Mouse (Mus musculus): ENCODE measurements around the gene Adamts17. TPM values are rescaled to one million over a fixed set of nuclear protein-coding genes. Genes with fewer than 3 reads are reported as not detected.

The Adamts17 gene
- total and polyA plus RNA-seq, 3 experiments = 0.33 to 0.42 TPM; not detected in 1

GRCm38 (mm10) chr7:66820034-66820433 is 19.5 kb upstream of the Adamts17 start:
- H3K4me1 ChIP-seq (ENCODE audit: control insufficient read depth in 1 of 2, insufficient read depth in 2 of 2, low read length in 2 of 2) = no peaks in the 10 kb centered on the region
- no peak for DNase-seq (ENCODE audit: low read depth, low spot score)

GRCm38 (mm10) chr7:66830803-66831202 is 8.7 kb upstream of the Adamts17 start:
- H3K4me3 ChIP-seq (ENCODE audit: control insufficient read depth in 1 of 2, insufficient read depth in 1 of 2, low read depth in 2 of 2, low read length in 2 of 2) = no peak overlapping the region
- no peak for DNase-seq (ENCODE audit: low read depth, low spot score)
- no peaks in the 10 kb centered on the region for H3K79me2 ChIP-seq (ENCODE audit: control insufficient read depth, insufficient read depth, low read length, poor library complexity)
- H3K36me3 ChIP-seq (ENCODE audit: control insufficient read depth in 1 of 2, insufficient read depth in 2 of 2, low read length in 2 of 2) = no peaks in the 10 kb centered on the region; a peak in 1 of 4 replicates
- TF ChIP-seq NRF1 (IDR thresholded peaks at IDR 0.05; ENCODE audit: insufficient read depth, low read depth, low read length, poor library complexity, severe bottlenecking) = no peak
- TF ChIP-seq POLR2AphosphoS2 (IDR thresholded peaks at IDR 0.05; ENCODE audit: low read length) = no peak
- no peak for TF ChIP-seq CHD1 (IDR thresholded peaks at IDR 0.05; ENCODE audit: low read depth, low read length)
- no peak for TF ChIP-seq JUND (IDR thresholded peaks at IDR 0.05; ENCODE audit: low read depth, low read length)
- no peak for TF ChIP-seq RAD21 (IDR thresholded peaks at IDR 0.05; ENCODE audit: low read depth, low read length)
- TF ChIP-seq USF2 (IDR thresholded peaks at IDR 0.05; ENCODE audit: borderline replicate concordance in 1 of 2, insufficient read depth in 1 of 2, low read depth in 1 of 2, low read length in 2 of 2) = no peak
- TF ChIP-seq SIN3A (IDR thresholded peaks at IDR 0.05; ENCODE audit: low read length) = no peak
- no peak for TF ChIP-seq MYC (IDR thresholded peaks at IDR 0.05; ENCODE audit: low read depth, low read length)
- no peak for TF ChIP-seq TAL1 (IDR thresholded peaks at IDR 0.05; ENCODE audit: low read length)
- TF ChIP-seq MAX (IDR thresholded peaks at IDR 0.05; ENCODE audit: low read length) = no peak
- TF ChIP-seq GATA1 (IDR thresholded peaks at IDR 0.05; ENCODE audit: low read depth, low read length) = no peak
- TF ChIP-seq CHD2 (IDR thresholded peaks at IDR 0.05; ENCODE audit: low read length) = no peak
- no peaks in the 10 kb centered on the region for H3K9me3 ChIP-seq (replicated peaks; ENCODE audit: insufficient read depth, low read length)
- H3K27me3 ChIP-seq (ENCODE audit: control insufficient read depth in 1 of 2, insufficient read depth in 2 of 2, low read length in 2 of 2) = no peaks in the 10 kb centered on the region; a peak in 1 of 4 replicates
- H3K27ac ChIP-seq (ENCODE audit: control insufficient read depth, low read depth, low read length) = no peak overlapping the region
- no peak overlapping the region for H3K9ac ChIP-seq (ENCODE audit: control insufficient read depth, low read depth, low read length, poor library complexity, severe bottlenecking)
- no peaks in the 10 kb centered on the region; a peak in 1 of 4 replicates for H3K4me1 ChIP-seq (ENCODE audit: control insufficient read depth in 1 of 2, insufficient read depth in 2 of 2, low read length in 2 of 2)

More at GRCm38 (mm10) chr7:66820034-66820433, 19.5 kb upstream of the Adamts17 start:
- Histone ChIP-seq H3K79me2 (ENCODE audit: control insufficient read depth, insufficient read depth, low read length, poor library complexity) (no peaks in the 10 kb centered on the region), H3K36me3 (ENCODE audit: control insufficient read depth in 1 of 2, insufficient read depth in 2 of 2, low read length in 2 of 2) (no peaks in the 10 kb centered on the region), H3K27me3 (ENCODE audit: control insufficient read depth in 1 of 2, insufficient read depth in 2 of 2, low read length in 2 of 2) (0 out of 4 replicates have a peak, but pooled peaks cover 0 to 1% of the 10 kb centered on the region in 2 experiments), H3K9ac (ENCODE audit: control insufficient read depth, low read depth, low read length, poor library complexity, severe bottlenecking) (no peak overlapping the region), H3K4me3 (ENCODE audit: control insufficient read depth in 1 of 2, insufficient read depth in 1 of 2, low read depth in 2 of 2, low read length in 2 of 2) (no peak overlapping the region), H3K27ac (ENCODE audit: control insufficient read depth, low read depth, low read length) (no peak overlapping the region), H3K9me3 (replicated peaks; ENCODE audit: insufficient read depth, low read length) (no peaks in the 10 kb centered on the region)
- TF ChIP-seq RAD21 (IDR thresholded peaks at IDR 0.05; ENCODE audit: low read depth, low read length) (peak; percentile 74), SMC3 (IDR thresholded peaks at IDR 0.05; ENCODE audit: low read depth, low read length) (peak; percentile 71), ZC3H11A (IDR thresholded peaks at IDR 0.05; ENCODE audit: low read depth, low read length) (peak; percentile 63), BHLHE40 (IDR thresholded peaks at IDR 0.05; ENCODE audit: borderline replicate concordance, low read depth, low read length) (no peak), CTCF (IDR thresholded peaks at IDR 0.05 in 2 of 3, conservative IDR thresholded peaks at IDR 0.05 in 1 of 3; ENCODE audit: control insufficient read depth in 1 of 3, insufficient read depth in 1 of 3, low read depth in 2 of 3, low read length in 3 of 3, poor library complexity in 1 of 3, severe bottlenecking in 1 of 3) (peak; percentile 67 to 99 (median 76)), EP300 (IDR thresholded peaks at IDR 0.05; ENCODE audit: low read depth in 1 of 2, low read length in 2 of 2) (no peak)

Measured in MEL (cell line).